Mouse (Mus musculus): ENCODE results near the gene Cyp4a32.
"Not testable (repeated sequence)": the region's sequence is repeated elsewhere in the genome, so short reads cannot be mapped to it uniquely, and the experiment has no call there.

Gene Cyp4a32

GRCm38 (mm10) chr4:115600611-115601010, at the start of gene Cyp4a32:
Gene Cyp4a32, plus strand, starts transcription at chr4:115600969.
- DNase-seq (ENCODE audit: low spot score): not testable (repeated sequence)

GRCm38 (mm10) chr4:115552726-115553125, 48.0 kb upstream of the Cyp4a32 start:
- DNase-seq (ENCODE audit: low spot score): no peak

GRCm38 (mm10) chr4:115555513-115555912, 45.3 kb upstream of the Cyp4a32 start:
- DNase-seq (ENCODE audit: low spot score): no peak

GRCm38 (mm10) chr4:115557861-115558561, 42.8 kb upstream of the Cyp4a32 start:
- DNase-seq (ENCODE audit: low spot score): no peak

- not testable (repeated sequence) for DNase-seq (ENCODE audit: low spot score)
Observed at GRCm38 (mm10) chr4:115561236-115561635, 39.5 kb upstream of the Cyp4a32 start.

GRCm38 (mm10) chr4:115563401-115563800, 37.4 kb upstream of the Cyp4a32 start, which contains the start of gene Cyp4a31:
Gene Cyp4a31, plus strand, starts transcription at chr4:115563649.
- no peak for DNase-seq (ENCODE audit: low spot score)

- DNase-seq (ENCODE audit: low spot score): not testable (repeated sequence)
Observed at GRCm38 (mm10) chr4:115564469-115565225, 36.1 kb upstream of the Cyp4a32 start.

- DNase-seq (ENCODE audit: low spot score): no peak
Observed at GRCm38 (mm10) chr4:115575255-115575654, 25.5 kb upstream of the Cyp4a32 start.

- DNase-seq (ENCODE audit: low spot score): no peak
Observed at GRCm38 (mm10) chr4:115575776-115576175, 25.0 kb upstream of the Cyp4a32 start.

GRCm38 (mm10) chr4:115583036-115583435, 17.7 kb upstream of the Cyp4a32 start:
- no peak for DNase-seq (ENCODE audit: low spot score)

- no peak for DNase-seq (ENCODE audit: low spot score)
Observed at GRCm38 (mm10) chr4:115596357-115596756, 4.4 kb upstream of the Cyp4a32 start.

- no peak for DNase-seq (ENCODE audit: low spot score)
Observed at GRCm38 (mm10) chr4:115596824-115597336, 3.9 kb upstream of the Cyp4a32 start.

- no peak for DNase-seq (ENCODE audit: low spot score)
Observed at GRCm38 (mm10) chr4:115614005-115614404, 13.2 kb downstream of the Cyp4a32 start.

GRCm38 (mm10) chr4:115625560-115625959, 24.8 kb downstream of the Cyp4a32 start:
- DNase-seq (ENCODE audit: low spot score): not testable (repeated sequence)

- DNase-seq (ENCODE audit: low spot score): no peak
Observed at GRCm38 (mm10) chr4:115642967-115643754, 42.4 kb downstream of the Cyp4a32 start.

GRCm38 (mm10) chr4:115645371-115645770, 44.6 kb downstream of the Cyp4a32 start:
- no peak for DNase-seq (ENCODE audit: low spot score)

GRCm38 (mm10) chr4:115647580-115647979, 46.8 kb downstream of the Cyp4a32 start, which contains the start of gene Cyp4b1:
Gene Cyp4b1, minus strand, starts transcription at chr4:115647723.
- no peak for DNase-seq (ENCODE audit: low spot score)

- no peak for DNase-seq (ENCODE audit: low spot score)
Observed at GRCm38 (mm10) chr4:115648752-115649151, 48.0 kb downstream of the Cyp4a32 start.

GRCm38 (mm10) chr4:115649344-115649743, 48.6 kb downstream of the Cyp4a32 start:
- DNase-seq (ENCODE audit: low spot score): no peak

- DNase-seq (ENCODE audit: low spot score): no peak
Observed at GRCm38 (mm10) chr4:115650866-115651265, 50.1 kb downstream of the Cyp4a32 start.

- not testable (repeated sequence) for DNase-seq (ENCODE audit: low spot score)
Observed at GRCm38 (mm10) chr4:115655841-115656534, 55.2 kb downstream of the Cyp4a32 start.

Data from layer of hippocampus, adult 11-12 months (tissue).